Mouse (Mus musculus): ENCODE data around the gene Fam214b.

Gene Fam214b

GRCm38 (mm10) chr4:43005765-43006164, 40.3 kb downstream of the Fam214b start:
- no peak for DNase-seq

- DNase-seq, result no peak
Measured at GRCm38 (mm10) chr4:43004951-43005350, 41.1 kb downstream of the Fam214b start.

- no peak for DNase-seq
Measured at GRCm38 (mm10) chr4:43002756-43003439, 43.1 kb downstream of the Fam214b start.

GRCm38 (mm10) chr4:43001272-43001671, 44.7 kb downstream of the Fam214b start:
- DNase-seq, result no peak

- DNase-seq, result peak; percentile 99
Measured at GRCm38 (mm10) chr4:43000141-43000986, 45.7 kb downstream of the Fam214b start, which contains the start of gene Vcp. Gene Vcp, minus strand, starts transcription at chr4:43000507.

- DNase-seq, result peak; percentile 69
Measured at GRCm38 (mm10) chr4:42999451-43000140, 46.4 kb downstream of the Fam214b start.

- DNase-seq, result no peak
Measured at GRCm38 (mm10) chr4:42998022-42998421, 48.0 kb downstream of the Fam214b start.

GRCm38 (mm10) chr4:42988296-42988695, 57.7 kb downstream of the Fam214b start:
- DNase-seq, result no peak

Measured in cerebellum, adult 11 months (tissue).